Mouse (Mus musculus) liver, embryonic 11.5 days (tissue): ENCODE measurements around the gene Htr5b. TPM values are rescaled to one million over a fixed set of nuclear protein-coding genes. Genes with fewer than 3 reads are reported as not detected.

ENCODE experiments used
- ATAC-seq: fragments of 200-750 bp; cut with Nextera tagmentation; replicated peaks from 2 replicates; pipeline ENCODE4 v1.8.0; 2017; ENCODE audit warnings: moderate number of reproducible peaks, mild to moderate bottlenecking, moderate TSS enrichment, moderate library complexity; ENCODE audit not compliant: low FRiP score
- DNase-seq: peaks from one replicate; pipeline ENCODE4 v3.0.0-alpha.2; 2017; ENCODE audit warnings: low spot score
- H3K27ac ChIP-seq: fragments of 300-500 bp; sonication (generic); 2 replicates; pipeline ENCODE4 v1.5.1; 2014; ENCODE audit warnings: mild to moderate bottlenecking, low read depth, low read length, control low read depth
- H3K27me3 ChIP-seq: fragments of 300-500 bp; sonication (generic); replicated peaks from 2 replicates; pipeline ENCODE4 v1.6.1; 2014; ENCODE audit warnings: low read length, mixed read lengths; ENCODE audit not compliant: control insufficient read depth, insufficient read depth
- H3K36me3 ChIP-seq: fragments of 300-500 bp; sonication (generic); 2 replicates; pipeline ENCODE4 v1.6.1; 2014; ENCODE audit warnings: mild to moderate bottlenecking, low read length, moderate library complexity, mixed read lengths; ENCODE audit not compliant: control insufficient read depth, insufficient read depth
- H3K4me1 ChIP-seq: fragments of 300-500 bp; sonication (generic); replicated peaks from 2 replicates; pipeline ENCODE4 v1.6.1; 2014; ENCODE audit warnings: low read length, mixed read lengths; ENCODE audit not compliant: control insufficient read depth, insufficient read depth
- H3K4me2 ChIP-seq: fragments of 300-500 bp; sonication (generic); 2 replicates; pipeline ENCODE4 v1.6.1; 2014; ENCODE audit warnings: mild to moderate bottlenecking, control low read depth, moderate library complexity
- H3K4me3 ChIP-seq: fragments of 300-500 bp; sonication (generic); 2 replicates; pipeline ENCODE4 v1.5.1; 2014; ENCODE audit warnings: low read depth, low read length, control low read depth
- H3K9ac ChIP-seq: fragments of 300-500 bp; sonication (generic); 2 replicates; pipeline ENCODE4 v1.6.1; 2014; ENCODE audit warnings: low read depth, low read length, control low read depth
- H3K9me3 ChIP-seq: fragments of 300-500 bp; sonication (generic); 2 replicates; pipeline ENCODE4 v1.6.1; 2016; ENCODE audit warnings: low read length, inconsistent platforms, mixed read lengths; ENCODE audit not compliant: control insufficient read depth
- WGBS: fragments of 180-500 bp; shearing (Covaris S2); extraction: QIAGEN DNeasy Blood & Tissue Kit; methylation state at CpG from one replicate; pipeline ENCODE4 v1.1.7; 2014; 5-methylcytosine and 5-hydroxymethylcytosine counted together
- polyA plus RNA-seq: library from polyadenylated mRNA; unstranded; fragments of >200 nt; fragmentation: Nextera tagmentation; extraction: Ambion mirVana; gene quantifications from 2 replicates; pipeline ENCODE4 v1.2.1, GENCODE M21; 2014

The Htr5b gene
- polyA plus RNA-seq, 1 experiment from 2014 or later: not detected

DNA sequence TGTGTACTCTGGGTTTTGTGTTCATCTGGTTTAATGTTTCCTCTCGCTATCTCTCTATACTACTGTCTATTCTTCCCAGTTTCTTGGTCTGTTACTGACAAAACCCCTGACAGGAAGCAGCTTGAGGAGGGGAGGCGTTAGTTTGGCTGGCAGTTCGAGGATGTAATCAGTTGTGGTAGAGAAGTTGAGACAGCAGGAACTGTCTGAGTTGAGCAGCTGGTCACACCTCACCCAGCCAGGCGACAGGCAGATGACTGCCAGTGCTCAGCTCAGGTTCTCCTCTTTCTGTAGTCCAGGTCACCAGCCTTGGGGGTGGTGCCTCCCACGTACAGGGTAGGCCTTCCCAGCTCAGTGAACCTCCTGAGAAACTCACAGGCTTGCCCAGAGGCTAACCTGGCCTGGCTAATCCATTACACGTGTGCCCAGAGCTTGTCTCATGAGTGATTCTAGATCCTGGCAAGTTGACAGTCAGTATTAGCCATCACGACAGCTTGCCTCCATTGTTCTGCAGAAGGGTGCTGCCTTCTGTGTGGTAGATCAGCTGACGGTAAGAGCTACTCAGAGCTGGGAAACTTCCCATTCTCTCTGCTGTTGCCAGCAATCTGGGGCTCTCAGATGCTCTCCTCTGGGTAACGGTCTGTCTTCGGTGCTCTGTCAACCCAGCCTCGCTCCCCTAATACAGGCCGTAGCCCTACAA is 49.8 kb downstream of the Htr5b start:
- ATAC-seq: peak; percentile 62
- H3K36me3 ChIP-seq: peaks cover 14% of the 10 kb centered on the region
- WGBS: 64% methylated on average over 12 of the region's 12 CpGs

GRCm38 (mm10) chr1:121477716-121478115 is 50.5 kb downstream of the Htr5b start:
- Histone ChIP-seq H3K4me3 (no peak overlapping the region), H3K9me3 (no peaks in the 10 kb centered on the region), H3K36me3 (peaks cover 11% of the 10 kb centered on the region), H3K4me1 (no peaks in the 10 kb centered on the region), H3K9ac (no peak overlapping the region), H3K27me3 (no peaks in the 10 kb centered on the region), H3K27ac (no peak overlapping the region; the same call in 1 of the 2 replicates), H3K4me2 (no peak overlapping the region)
- DNase-seq (no peak), ATAC-seq (no peak)
- 86% methylated on average over 5 of the region's 5 CpGs for WGBS

More for the DNA sequence above, 49.8 kb downstream of the Htr5b start:
- Histone ChIP-seq H3K4me3 (no peak overlapping the region), H3K4me1 (no peaks in the 10 kb centered on the region), H3K27me3 (no peaks in the 10 kb centered on the region), H3K27ac (0 out of 2 replicates have a peak overlapping the region, but pooled peaks have one; percentile 13), H3K9ac (no peak overlapping the region), H3K9me3 (no peaks in the 10 kb centered on the region), H3K4me2 (no peak overlapping the region)
- no peak for DNase-seq

DNA sequence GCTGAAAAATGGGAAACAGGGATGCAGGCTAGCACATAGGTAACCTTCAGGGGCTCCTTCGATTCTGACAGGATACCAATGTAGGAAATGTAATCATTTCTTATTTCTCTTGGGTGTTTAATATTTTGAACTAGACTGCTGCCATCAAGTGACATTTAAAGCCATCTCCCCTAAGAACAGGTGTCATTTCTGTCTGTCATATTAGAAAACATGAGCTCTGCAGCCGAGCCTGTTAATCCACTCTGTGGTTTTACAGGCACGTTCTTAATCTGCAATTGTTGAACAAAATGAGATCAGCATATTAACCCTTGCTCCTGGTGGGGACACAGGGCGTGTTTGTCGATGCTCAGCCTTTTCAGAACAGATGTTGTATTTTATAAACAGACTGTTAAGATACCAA is 56.8 kb downstream of the Htr5b start:
- 75% methylated on average over 5 of the region's 5 CpGs for whole genome bisulfite sequencing
- no peak for ATAC-seq
- H3K4me1 ChIP-seq: no peaks in the 10 kb centered on the region
- H3K36me3 ChIP-seq: no peaks in the 10 kb centered on the region
- H3K27me3 ChIP-seq: no peaks in the 10 kb centered on the region
- H3K27ac ChIP-seq: no peak overlapping the region
- H3K9me3 ChIP-seq: no peaks in the 10 kb centered on the region
- no peak for DNase-seq
- no peak overlapping the region for H3K9ac ChIP-seq
- no peak overlapping the region for H3K4me3 ChIP-seq
- H3K4me2 ChIP-seq: no peak overlapping the region

- H3K4me1 ChIP-seq: no peaks in the 10 kb centered on the region
- 84% methylated on average over 2 of the region's 2 CpGs for WGBS
- H3K4me3 ChIP-seq: no peak overlapping the region
- H3K27me3 ChIP-seq: no peaks in the 10 kb centered on the region
- H3K9me3 ChIP-seq: no peaks in the 10 kb centered on the region
- no peak overlapping the region for H3K9ac ChIP-seq
- no peak overlapping the region for H3K27ac ChIP-seq
- no peak overlapping the region for H3K4me2 ChIP-seq
- DNase-seq (no peak), ATAC-seq (no peak)
- no peaks in the 10 kb centered on the region for H3K36me3 ChIP-seq
Measured at GRCm38 (mm10) chr1:121468271-121468670, 60.0 kb downstream of the Htr5b start.

DNA sequence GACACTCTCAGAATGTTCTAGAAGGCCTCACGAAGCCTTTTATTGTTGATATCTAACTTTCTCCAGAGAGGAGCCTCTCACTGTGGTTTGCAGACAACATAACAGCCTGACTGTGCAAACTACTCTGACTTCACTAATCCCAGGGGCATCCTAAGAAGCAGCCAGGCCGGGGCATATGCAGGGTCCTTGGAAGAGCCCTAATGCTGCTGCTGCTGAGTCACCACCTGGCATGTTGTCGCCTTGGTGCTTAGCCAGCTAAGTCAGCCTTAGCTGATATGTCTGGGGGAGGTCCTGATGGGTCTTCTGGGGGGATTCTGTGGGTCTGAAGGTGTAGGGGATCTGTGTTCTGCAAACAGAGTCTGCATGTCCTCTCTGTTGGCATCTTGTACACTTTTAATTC is 62.0 kb downstream of the Htr5b start:
- WGBS: 78% methylated on average over 3 of the region's 3 CpGs
- Histone ChIP-seq H3K27me3 (no peaks in the 10 kb centered on the region), H3K36me3 (peaks cover 6% of the 10 kb centered on the region; the same call in 1 of the 2 replicates), H3K4me1 (no peaks in the 10 kb centered on the region), H3K4me2 (no peak overlapping the region), H3K9ac (no peak overlapping the region), H3K27ac (no peak overlapping the region), H3K4me3 (no peak overlapping the region), H3K9me3 (no peaks in the 10 kb centered on the region)
- ATAC-seq: no peak
- DNase-seq: no peak

DNA sequence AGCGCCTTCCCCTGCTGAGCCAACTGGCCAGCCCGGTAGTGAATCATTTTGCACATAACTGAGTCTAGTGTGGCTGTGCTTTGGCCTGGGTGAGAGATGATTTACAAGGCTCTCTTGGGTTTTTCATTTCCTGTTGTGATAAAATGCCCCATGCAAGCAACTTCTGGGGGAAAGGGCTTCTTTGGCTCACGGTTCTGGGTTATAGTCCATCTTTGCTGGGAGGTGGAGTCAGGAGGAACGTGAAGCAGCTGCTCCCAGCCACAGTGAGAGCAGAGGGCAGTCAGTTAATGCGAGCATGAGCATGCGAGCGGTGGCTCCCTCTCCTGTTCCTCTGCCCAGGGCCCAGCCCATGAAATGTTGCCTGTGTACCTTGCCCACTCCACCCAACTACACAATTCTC is 64.5 kb downstream of the Htr5b start:
- no peak overlapping the region for H3K4me3 ChIP-seq
- ATAC-seq (no peak), DNase-seq (no peak)
- H3K4me2 ChIP-seq: no peak overlapping the region
- H3K36me3 ChIP-seq: peaks cover 6% of the 10 kb centered on the region; the same call in 1 of the 2 replicates
- H3K9ac ChIP-seq: no peak overlapping the region
- H3K9me3 ChIP-seq: no peaks in the 10 kb centered on the region
- no peaks in the 10 kb centered on the region for H3K27me3 ChIP-seq
- H3K4me1 ChIP-seq: no peaks in the 10 kb centered on the region
- WGBS: 80% methylated on average over 7 of the region's 7 CpGs
- H3K27ac ChIP-seq: no peak overlapping the region

DNA sequence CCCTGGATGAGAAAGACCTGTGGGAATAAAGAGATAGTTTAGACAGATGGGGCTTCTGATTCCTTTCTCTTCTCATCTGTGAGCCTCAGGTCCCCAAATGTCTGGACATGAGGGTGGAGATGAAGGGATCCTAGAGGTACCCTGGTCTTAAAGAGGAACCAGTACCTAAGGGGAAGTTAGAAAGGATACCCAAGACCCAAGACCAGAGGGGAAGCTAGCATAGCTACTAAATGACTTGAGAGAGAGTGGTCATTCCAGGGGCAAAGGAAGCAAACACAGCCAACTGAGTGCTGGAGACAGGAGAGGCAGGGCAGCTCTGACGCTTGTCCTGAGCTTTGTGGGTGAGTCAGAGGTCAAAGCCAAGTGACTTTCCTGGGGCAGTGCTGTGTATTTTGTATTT is 65.6 kb downstream of the Htr5b start:
- no peak overlapping the region for H3K4me3 ChIP-seq
- H3K27ac ChIP-seq: no peak overlapping the region
- ATAC-seq (no peak), DNase-seq (no peak)
- H3K36me3 ChIP-seq: peaks cover 6% of the 10 kb centered on the region; the same call in 1 of the 2 replicates
- no peaks in the 10 kb centered on the region for H3K4me1 ChIP-seq
- H3K27me3 ChIP-seq: no peaks in the 10 kb centered on the region
- H3K9me3 ChIP-seq: no peaks in the 10 kb centered on the region
- 65% methylated on average over 1 of the region's 1 CpGs for WGBS
- H3K9ac ChIP-seq: no peak overlapping the region
- H3K4me2 ChIP-seq: no peak overlapping the region

DNA sequence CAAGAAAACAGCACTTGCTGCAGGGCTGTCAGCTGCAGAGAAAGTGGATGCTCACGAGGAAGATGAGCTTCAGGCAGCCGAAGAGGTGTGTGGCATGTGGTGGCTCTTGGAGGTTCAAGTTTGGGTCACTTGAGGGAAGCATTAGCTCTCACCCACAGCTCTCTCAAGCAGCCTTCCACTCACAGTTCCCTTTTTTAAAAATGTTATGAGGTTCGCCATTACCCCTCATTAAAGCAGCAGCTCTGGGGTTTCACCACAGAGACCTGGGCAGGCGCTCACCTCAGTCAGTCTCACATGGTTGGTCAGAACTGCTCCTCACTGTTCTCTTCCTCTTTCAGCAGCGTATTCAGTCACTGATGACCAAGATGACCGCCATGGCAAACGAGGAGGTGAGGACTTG is 66.4 kb downstream of the Htr5b start:
- H3K9ac ChIP-seq: no peak overlapping the region
- H3K4me1 ChIP-seq: no peaks in the 10 kb centered on the region
- no peaks in the 10 kb centered on the region for H3K27me3 ChIP-seq
- H3K9me3 ChIP-seq: no peaks in the 10 kb centered on the region
- no peak overlapping the region for H3K4me2 ChIP-seq
- no peak overlapping the region for H3K27ac ChIP-seq
- WGBS: 84% methylated on average over 7 of the region's 7 CpGs
- DNase-seq: no peak
- ATAC-seq: no peak
- no peak overlapping the region for H3K4me3 ChIP-seq
- H3K36me3 ChIP-seq: peaks cover 6% of the 10 kb centered on the region; the same call in 1 of the 2 replicates

DNA sequence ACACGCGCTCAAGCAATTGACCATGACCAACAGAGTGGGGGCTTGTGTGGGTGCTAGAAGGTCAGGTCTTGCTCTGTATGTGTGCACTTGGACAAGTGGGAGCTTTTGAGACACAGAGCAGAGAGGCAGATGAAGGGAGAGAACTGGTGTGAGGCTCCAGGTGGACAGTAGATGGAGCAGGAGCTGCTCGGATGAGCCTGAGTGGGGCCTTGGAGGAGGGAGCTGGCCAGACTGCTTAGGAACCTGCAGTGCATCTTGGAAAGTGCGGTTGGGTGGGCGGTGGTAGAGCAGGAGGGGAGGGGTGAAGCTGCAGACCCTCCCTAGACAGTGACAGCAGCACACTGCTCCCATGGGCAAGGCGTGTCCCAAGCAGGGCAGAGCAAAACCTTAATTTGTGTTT is 68.2 kb downstream of the Htr5b start:
- Histone ChIP-seq H3K27me3 (no peaks in the 10 kb centered on the region), H3K9me3 (no peaks in the 10 kb centered on the region), H3K4me1 (no peaks in the 10 kb centered on the region), H3K9ac (no peak overlapping the region), H3K4me2 (no peak overlapping the region), H3K36me3 (peaks cover 6% of the 10 kb centered on the region; the same call in 1 of the 2 replicates), H3K4me3 (no peak overlapping the region), H3K27ac (no peak overlapping the region)
- DNase-seq (no peak), ATAC-seq (no peak)
- 81% methylated on average over 6 of the region's 6 CpGs for WGBS
